Mouse (Mus musculus) thymus, adult 18-20 months (tissue): Measurements from ENCODE around the gene Bfsp2.
"Not testable (repeated sequence)": the region's sequence is repeated elsewhere in the genome, so short reads cannot be mapped to it uniquely, and the experiment has no call there.

Experiments used
- DNase-seq, 2 experiments: peaks; one replicate each; pipeline ENCODE4 v3.0.0; 2022; ENCODE audit warnings: mixed read lengths in 2 of 2

Gene Bfsp2

GRCm38 (mm10) chr9:103424869-103425268 is 55.4 kb downstream of the Bfsp2 start:
- DNase-seq, result peak; percentile 67 to 76

GRCm38 (mm10) chr9:103423951-103424350 is 56.3 kb downstream of the Bfsp2 start:
- peak; percentile 31 to 61 for DNase-seq

- DNase-seq, result no peak
Observed at GRCm38 (mm10) chr9:103423384-103423783, 56.8 kb downstream of the Bfsp2 start.

GRCm38 (mm10) chr9:103422847-103423246 is 57.4 kb downstream of the Bfsp2 start:
- DNase-seq, result peak; percentile 47 to 73

GRCm38 (mm10) chr9:103420844-103421243 is 59.4 kb downstream of the Bfsp2 start:
- DNase-seq, result no peak

- no peak for DNase-seq
Observed at GRCm38 (mm10) chr9:103418786-103419185, 61.4 kb downstream of the Bfsp2 start.

GRCm38 (mm10) chr9:103418267-103418666 is 62.0 kb downstream of the Bfsp2 start:
- not testable (repeated sequence) for DNase-seq

- no peak for DNase-seq
Observed at GRCm38 (mm10) chr9:103413457-103413856, 66.8 kb downstream of the Bfsp2 start.

- no peak for DNase-seq
Observed at GRCm38 (mm10) chr9:103409119-103409518, 71.1 kb downstream of the Bfsp2 start.

- DNase-seq, result no peak
Observed at GRCm38 (mm10) chr9:103408136-103408777, 72.0 kb downstream of the Bfsp2 start.

GRCm38 (mm10) chr9:103403331-103403973 is 76.8 kb downstream of the Bfsp2 start:
- peak in 1 of 2 experiments; percentile 53 for DNase-seq

GRCm38 (mm10) chr9:103398509-103399157 is 81.6 kb downstream of the Bfsp2 start:
- no peak for DNase-seq

GRCm38 (mm10) chr9:103393256-103393655 is 87.0 kb downstream of the Bfsp2 start:
- no peak for DNase-seq

GRCm38 (mm10) chr9:103391796-103392372 is 88.3 kb downstream of the Bfsp2 start:
- DNase-seq, result no peak

- no peak for DNase-seq
Observed at GRCm38 (mm10) chr9:103389261-103389660, 91.0 kb downstream of the Bfsp2 start.

GRCm38 (mm10) chr9:103387011-103387653 is 93.1 kb downstream of the Bfsp2 start:
- no peak for DNase-seq

GRCm38 (mm10) chr9:103386573-103386972 is 93.6 kb downstream of the Bfsp2 start:
- no peak for DNase-seq

- DNase-seq, result no peak
Observed at GRCm38 (mm10) chr9:103385600-103385999, 94.6 kb downstream of the Bfsp2 start.

GRCm38 (mm10) chr9:103384141-103384796 is 96.0 kb downstream of the Bfsp2 start:
- peak; percentile 26 to 44 for DNase-seq

- DNase-seq, result no peak
Observed at GRCm38 (mm10) chr9:103383576-103383975, 96.6 kb downstream of the Bfsp2 start.

GRCm38 (mm10) chr9:103382989-103383388 is 97.2 kb downstream of the Bfsp2 start:
- no peak for DNase-seq

GRCm38 (mm10) chr9:103380566-103380965 is 99.7 kb downstream of the Bfsp2 start:
- no peak for DNase-seq

- DNase-seq, result no peak
Observed at GRCm38 (mm10) chr9:103379199-103379598, 101.0 kb downstream of the Bfsp2 start.
